Mouse (Mus musculus) liver, embryonic 15.5 days (tissue): ENCODE measurements around the gene Pde6d. TPM values are rescaled to one million over a fixed set of nuclear protein-coding genes. Genes with fewer than 3 reads are reported as not detected.

ENCODE experiments used
- ATAC-seq: fragments of 200-750 bp; cut with Nextera tagmentation; 2 replicates; pipeline ENCODE4 v1.8.0; 2017; ENCODE audit warnings: moderate number of reproducible peaks, mild to moderate bottlenecking, moderate library complexity; ENCODE audit not compliant: insufficient read depth
- H3K27ac ChIP-seq: fragments of 300-500 bp; sonication (generic); replicated peaks from 2 replicates; pipeline ENCODE4 v1.5.1; 2015; ENCODE audit warnings: mild to moderate bottlenecking, inconsistent platforms
- H3K27me3 ChIP-seq: fragments of 300-500 bp; sonication (generic); 2 replicates; pipeline ENCODE4 v1.6.1; 2015; ENCODE audit warnings: mild to moderate bottlenecking, inconsistent platforms
- H3K36me3 ChIP-seq: fragments of 300-500 bp; sonication (generic); replicated peaks from 2 replicates; pipeline ENCODE4 v1.6.1; 2015; ENCODE audit warnings: moderate library complexity, mild to moderate bottlenecking, inconsistent platforms
- H3K4me1 ChIP-seq: fragments of 300-500 bp; sonication (generic); replicated peaks from 2 replicates; pipeline ENCODE4 v1.6.1; 2015; ENCODE audit warnings: inconsistent platforms
- H3K4me2 ChIP-seq: fragments of 300-500 bp; sonication (generic); 2 replicates; pipeline ENCODE4 v1.6.1; 2015; ENCODE audit warnings: moderate library complexity, mild to moderate bottlenecking, inconsistent platforms
- H3K4me3 ChIP-seq: fragments of 300-500 bp; sonication (generic); replicated peaks from 2 replicates; pipeline ENCODE4 v1.5.1; 2015; ENCODE audit warnings: mild to moderate bottlenecking, inconsistent platforms
- H3K9ac ChIP-seq: fragments of 300-500 bp; sonication (generic); 2 replicates; pipeline ENCODE4 v1.6.1; 2015; ENCODE audit warnings: moderate library complexity, mild to moderate bottlenecking, inconsistent platforms
- H3K9me3 ChIP-seq: fragments of 300-500 bp; sonication (generic); replicated peaks from 2 replicates; pipeline ENCODE4 v1.6.1; 2016; ENCODE audit warnings: inconsistent platforms
- WGBS: fragments of 180-500 bp; shearing (Covaris S2); methylation state at CpG from one replicate; pipeline ENCODE4 v1.1.7; 2015; ENCODE audit warnings: mixed read lengths; ENCODE audit not compliant: insufficient replicate concordance; 5-methylcytosine and 5-hydroxymethylcytosine counted together
- polyA plus RNA-seq: library from polyadenylated mRNA; unstranded; fragments of >200 nt; fragmentation: Nextera tagmentation; extraction: Ambion mirVana; gene quantifications from 2 replicates; pipeline ENCODE4 v1.2.1, GENCODE M21; 2015

Pde6d gene
- polyA plus RNA-seq, 1 experiment from 2014 or later: 29.0 TPM

- no peak overlapping the region for H3K4me2 ChIP-seq
- WGBS: 65% methylated on average over 3 of the region's 3 CpGs
- no peak overlapping the region for H3K27ac ChIP-seq
- no peak overlapping the region for H3K9ac ChIP-seq
- no peaks in the 10 kb centered on the region for H3K4me1 ChIP-seq
- H3K9me3 ChIP-seq: no peaks in the 10 kb centered on the region
- H3K4me3 ChIP-seq: no peak overlapping the region
- no peak for ATAC-seq
- no peaks in the 10 kb centered on the region for H3K27me3 ChIP-seq
- H3K36me3 ChIP-seq: peaks cover 83% of the 10 kb centered on the region
Measured at GRCm38 (mm10) chr1:86598516-86598915, 16.1 kb upstream of the Pde6d start.

DNA sequence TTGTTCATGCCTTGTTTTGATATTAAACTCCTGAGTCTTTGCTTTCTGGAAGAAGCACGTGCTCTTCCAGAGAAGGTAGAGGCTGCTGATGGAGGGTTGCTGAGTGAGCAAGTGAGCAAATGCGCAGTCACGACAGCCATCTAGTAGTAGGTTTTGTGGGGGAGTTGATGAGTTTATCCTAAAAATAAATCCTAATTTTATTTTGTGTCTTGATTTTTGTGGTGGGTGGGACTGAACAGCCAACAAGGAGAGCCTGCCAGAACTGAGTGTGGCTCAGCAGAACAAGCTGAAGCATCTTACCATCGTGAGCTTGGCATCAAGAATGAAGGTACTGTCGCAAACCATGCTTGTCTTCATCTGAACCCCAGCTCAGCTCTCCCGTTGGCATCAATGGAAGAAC lies 14.1 kb upstream of the Pde6d start:
- no peak for ATAC-seq
- Histone ChIP-seq H3K27ac (no peak overlapping the region), H3K36me3 (peaks cover 80% of the 10 kb centered on the region)

GRCm38 (mm10) chr1:86595315-86595714 lies 12.9 kb upstream of the Pde6d start:
- H3K36me3 ChIP-seq: peaks cover 78% of the 10 kb centered on the region

More for the DNA sequence above, 14.1 kb upstream of the Pde6d start:
- H3K4me3 ChIP-seq: no peak overlapping the region
- H3K9me3 ChIP-seq: no peaks in the 10 kb centered on the region
- no peak overlapping the region for H3K4me2 ChIP-seq
- H3K9ac ChIP-seq: no peak overlapping the region
- 86% methylated on average over 6 of the region's 6 CpGs for WGBS
- no peaks in the 10 kb centered on the region for H3K4me1 ChIP-seq
- H3K27me3 ChIP-seq: no peaks in the 10 kb centered on the region

GRCm38 (mm10) chr1:86594539-86594938 lies 12.1 kb upstream of the Pde6d start:
- no peaks in the 10 kb centered on the region for H3K4me1 ChIP-seq
- H3K9me3 ChIP-seq: no peaks in the 10 kb centered on the region
- no peak overlapping the region for H3K4me3 ChIP-seq
- H3K4me2 ChIP-seq: no peak overlapping the region
- WGBS: 76% methylated on average over 7 of the region's 7 CpGs
- ATAC-seq: no peak
- peaks cover 80% of the 10 kb centered on the region for H3K36me3 ChIP-seq
- H3K27ac ChIP-seq: no peak overlapping the region
- no peak overlapping the region for H3K9ac ChIP-seq
- H3K27me3 ChIP-seq: no peaks in the 10 kb centered on the region

More at GRCm38 (mm10) chr1:86595315-86595714, 12.9 kb upstream of the Pde6d start:
- Histone ChIP-seq H3K9ac (no peak overlapping the region), H3K27me3 (no peaks in the 10 kb centered on the region), H3K4me2 (no peak overlapping the region), H3K9me3 (no peaks in the 10 kb centered on the region), H3K4me3 (no peak overlapping the region), H3K27ac (no peak overlapping the region), H3K4me1 (no peaks in the 10 kb centered on the region)
- WGBS: 76% methylated on average over 6 of the region's 6 CpGs
- peak; percentile 25; the same call in 1 of the 2 replicates for ATAC-seq

- peak overlapping the region; percentile 87 for H3K4me3 ChIP-seq
Measured at GRCm38 (mm10) chr1:86586992-86587391, 4.6 kb upstream of the Pde6d start.

GRCm38 (mm10) chr1:86583709-86584108 lies 1.3 kb upstream of the Pde6d start:
- peaks cover 47% of the 10 kb centered on the region for H3K4me1 ChIP-seq
- H3K4me3 ChIP-seq: peak overlapping the region; percentile 92
- peak overlapping the region; percentile 26; the same call in 1 of the 2 replicates for H3K9ac ChIP-seq
- ATAC-seq: no peak
- H3K36me3 ChIP-seq: no peaks in the 10 kb centered on the region
- H3K4me2 ChIP-seq: peak overlapping the region; percentile 89
- H3K27me3 ChIP-seq: no peaks in the 10 kb centered on the region
- H3K9me3 ChIP-seq: no peaks in the 10 kb centered on the region
- H3K27ac ChIP-seq: no peak overlapping the region
- 49% methylated on average over 2 of the region's 2 CpGs for WGBS

More at GRCm38 (mm10) chr1:86586992-86587391, 4.6 kb upstream of the Pde6d start:
- Histone ChIP-seq H3K27ac (no peak overlapping the region; the same call in 1 of the 2 replicates), H3K4me1 (peaks cover 33% of the 10 kb centered on the region), H3K36me3 (peaks cover 29% of the 10 kb centered on the region), H3K9ac (peak overlapping the region; percentile 83), H3K27me3 (no peaks in the 10 kb centered on the region), H3K4me2 (peak overlapping the region; percentile 86), H3K9me3 (no peaks in the 10 kb centered on the region)
- under 1% methylated on average over 26 of the region's 26 CpGs for WGBS
- no peak for ATAC-seq

DNA sequence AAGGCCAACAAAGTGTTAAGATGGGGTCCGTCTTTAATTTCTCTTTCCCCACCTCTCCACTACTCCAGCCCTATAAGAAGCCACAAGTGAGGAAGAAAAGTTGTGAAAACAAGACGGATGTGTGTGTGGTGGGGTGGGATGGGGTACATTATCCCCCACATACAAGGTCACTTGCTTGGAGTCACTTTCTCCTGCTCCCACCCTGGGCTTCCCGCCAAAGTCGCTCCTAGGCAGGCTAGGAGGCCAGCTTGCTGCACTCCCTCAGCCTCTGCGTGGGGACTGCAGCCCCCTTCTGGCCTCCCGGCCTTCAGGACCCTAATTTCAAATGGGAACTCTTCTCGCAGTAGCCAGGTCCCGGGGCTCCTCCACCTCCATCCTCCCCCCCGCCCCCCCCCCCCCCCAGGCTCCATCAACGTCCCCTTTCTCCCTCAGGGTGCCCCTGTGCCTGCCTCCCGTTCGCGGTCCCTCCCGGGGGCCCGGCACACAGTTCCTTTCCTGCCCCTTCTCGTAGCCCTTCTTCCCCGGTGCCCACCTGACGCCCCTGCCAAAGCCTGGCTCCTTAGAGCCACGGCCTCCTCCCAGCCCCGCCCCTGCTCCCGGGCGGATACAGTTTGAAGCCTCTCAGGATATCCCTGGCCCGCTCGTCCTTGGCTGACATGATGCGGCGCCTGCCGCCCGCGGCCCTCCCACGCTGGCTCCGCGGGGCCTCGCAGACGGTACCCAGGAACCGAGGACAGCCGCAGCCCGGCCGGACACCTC lies 558 bp downstream of the Pde6d start:
- Histone ChIP-seq H3K27ac (peak overlapping the region; percentile 82), H3K4me1 (peaks cover 36% of the 10 kb centered on the region), H3K9me3 (no peaks in the 10 kb centered on the region), H3K27me3 (no peaks in the 10 kb centered on the region), H3K4me3 (peak overlapping the region; percentile 92), H3K9ac (peak overlapping the region; percentile 94), H3K4me2 (peak overlapping the region; percentile 89), H3K36me3 (no peaks in the 10 kb centered on the region)
- 2% methylated on average over 37 of the region's 38 CpGs for WGBS
- ATAC-seq: peak; percentile 66

- no peak for ATAC-seq
- no peaks in the 10 kb centered on the region for H3K36me3 ChIP-seq
- no peaks in the 10 kb centered on the region for H3K27me3 ChIP-seq
- peaks cover 28% of the 10 kb centered on the region for H3K4me1 ChIP-seq
- no peak overlapping the region for H3K27ac ChIP-seq
- H3K4me2 ChIP-seq: peak overlapping the region; percentile 89; the same call in 1 of the 2 replicates
- H3K4me3 ChIP-seq: no peak overlapping the region
- 61% methylated on average over 6 of the region's 6 CpGs for WGBS
- no peak overlapping the region for H3K9ac ChIP-seq
- no peaks in the 10 kb centered on the region for H3K9me3 ChIP-seq
Measured at GRCm38 (mm10) chr1:86580426-86580825, 2.0 kb downstream of the Pde6d start.

GRCm38 (mm10) chr1:86571941-86572340 lies 10.5 kb downstream of the Pde6d start:
- no peak overlapping the region for H3K4me2 ChIP-seq
- H3K4me3 ChIP-seq: no peak overlapping the region
- no peaks in the 10 kb centered on the region for H3K9me3 ChIP-seq
- WGBS: 69% methylated on average over 4 of the region's 4 CpGs
- no peaks in the 10 kb centered on the region for H3K36me3 ChIP-seq
- H3K27ac ChIP-seq: no peak overlapping the region
- no peaks in the 10 kb centered on the region for H3K27me3 ChIP-seq
- peaks cover 15% of the 10 kb centered on the region for H3K4me1 ChIP-seq
- no peak overlapping the region for H3K9ac ChIP-seq
- ATAC-seq: no peak

DNA sequence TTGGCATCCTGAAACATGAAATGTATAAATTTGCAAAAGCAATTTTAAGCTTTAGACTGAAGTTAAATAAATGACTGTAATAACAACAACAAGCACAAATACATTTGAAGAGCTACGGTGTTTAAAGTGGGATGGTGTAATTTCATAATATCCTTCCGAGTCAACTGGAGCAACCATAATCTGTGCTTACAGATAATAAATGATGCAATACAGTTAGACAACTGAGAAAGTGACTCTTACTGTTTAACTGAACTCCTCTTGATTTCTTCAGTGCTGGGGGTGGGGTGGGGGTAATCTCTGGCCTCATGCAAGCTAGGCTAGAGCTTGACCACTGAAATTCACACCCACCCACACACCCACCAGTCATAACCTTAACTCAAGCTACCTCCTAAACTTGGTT lies 11.0 kb downstream of the Pde6d start:
- no peak for ATAC-seq
- no peaks in the 10 kb centered on the region for H3K36me3 ChIP-seq
- H3K4me3 ChIP-seq: no peak overlapping the region
- H3K4me1 ChIP-seq: peaks cover 15% of the 10 kb centered on the region
- no peaks in the 10 kb centered on the region for H3K9me3 ChIP-seq
- no peak overlapping the region for H3K4me2 ChIP-seq
- H3K27ac ChIP-seq: no peak overlapping the region
- 59% methylated on average over 2 of the region's 2 CpGs for WGBS
- H3K9ac ChIP-seq: no peak overlapping the region
- H3K27me3 ChIP-seq: no peaks in the 10 kb centered on the region

DNA sequence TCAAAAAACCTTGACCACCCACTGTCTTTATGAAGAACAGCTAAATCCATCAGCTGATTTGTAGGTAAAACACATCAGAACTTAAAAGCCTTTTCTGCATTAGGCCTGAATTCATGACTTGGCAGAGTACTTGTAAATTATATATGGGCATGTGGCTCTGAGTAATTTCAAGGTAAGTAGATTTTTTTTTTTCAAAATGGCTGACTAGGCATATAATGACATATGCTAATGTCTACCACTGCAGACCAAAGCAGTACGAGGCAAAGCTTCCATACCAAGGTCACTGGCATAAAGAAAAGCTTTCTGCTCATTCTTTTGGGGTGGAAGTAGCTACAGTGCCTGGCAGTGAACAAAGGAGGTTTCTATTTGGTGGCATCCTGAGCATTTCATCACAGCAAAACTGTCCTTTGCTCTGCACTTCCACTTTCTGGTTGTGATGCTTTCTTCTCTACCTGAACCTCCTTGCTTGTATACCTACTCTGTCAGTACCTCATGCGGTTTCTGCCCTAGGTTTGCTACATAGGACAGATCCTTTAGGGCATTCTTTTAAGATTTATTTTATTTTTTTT lies 13.1 kb downstream of the Pde6d start:
- Histone ChIP-seq H3K27me3 (no peaks in the 10 kb centered on the region), H3K4me2 (no peak overlapping the region), H3K36me3 (peaks cover under 1% of the 10 kb centered on the region; the same call in 1 of the 2 replicates), H3K4me3 (no peak overlapping the region), H3K9me3 (no peaks in the 10 kb centered on the region), H3K9ac (no peak overlapping the region), H3K27ac (no peak overlapping the region), H3K4me1 (peaks cover 15% of the 10 kb centered on the region)
- ATAC-seq: no peak
- WGBS: 77% methylated on average over 2 of the region's 2 CpGs
